Mouse (Mus musculus): Measurements from ENCODE around the gene Cep83.

DNA sequence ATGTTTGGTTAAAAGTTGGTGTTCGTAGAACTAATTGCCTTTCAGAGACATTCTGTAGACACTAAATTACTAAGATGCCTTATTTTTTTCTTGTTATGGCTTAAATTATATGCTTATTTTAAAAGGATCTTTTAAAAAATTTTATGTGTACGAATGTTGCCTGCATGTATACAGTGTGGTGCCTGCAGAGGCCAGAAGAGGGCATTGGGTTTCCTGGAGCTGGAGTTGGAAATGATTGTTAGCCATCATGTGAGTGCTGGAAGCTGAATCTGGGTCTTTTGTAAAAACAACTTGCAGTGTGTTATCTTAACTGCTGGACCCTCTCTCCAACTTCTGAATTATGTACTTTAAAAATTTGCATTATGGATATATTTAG is 21.9 kb downstream of the Cep83 start:
- TF ChIP-seq CTCF (IDR thresholded peaks at IDR 0.05; ENCODE audit: control insufficient read depth, insufficient read depth, insufficient replicate concordance, low read depth, low read length): no peak
- TF ChIP-seq POLR2A (IDR thresholded peaks at IDR 0.05; ENCODE audit: control insufficient read depth, low read depth, low read length): no peak
